ENCODE assay signal across 9 mouse cellular contexts in genomic region chr11:60232441-60233058, GRCm38 (mm10). TPM values are rescaled to one million over a fixed set of nuclear protein-coding genes. Genes with fewer than 3 reads are reported as not detected.
DNase-seq lines count a peak whose midpoint lies in the region; ATAC-seq and TF ChIP-seq lines count a peak whose summit lies in the region.
"Had no signal": no experiment of that assay in that cellular context is flagged by ENCODE, and none has a peak within 500 bp of the region (broad histone marks: within the 10 kb centered on the region; RNA-seq: fewer than 3 reads in every experiment).

No protein-coding gene starts in this region.

- peaks cover 55% of the 10 kb centered on the region for H3K4me1 ChIP-seq in heart, embryonic 13.5 days
- peaks cover 5% of the 10 kb centered on the region; the same call in 1 of the 2 replicates for H3K4me1 ChIP-seq in lung, postnatal 0 days (ENCODE audit: insufficient read depth, low read depth, low read length)

- 72% methylated on average over 14 of the region's 14 CpGs for WGBS in heart, embryonic 13.5 days
- whole genome bisulfite sequencing in lung, postnatal 0 days = 53% methylated on average over 14 of the region's 14 CpGs

- no peak for ATAC-seq in heart, embryonic 13.5 days (ENCODE audit: extremely low read depth, insufficient number of reproducible peaks, low FRiP score, low TSS enrichment)
- no peak for ATAC-seq in lung, postnatal 0 days
- ATAC-seq in inflammation-experienced regulatory T-cells, adult 6 months = peak; percentile 43
- ATAC-seq: liver, embryonic 12.5 days had no signal

- DNase-seq in heart, adult 9 months (ENCODE audit: low spot score in 2 of 2) = no peak
- DNase-seq in lung, postnatal 0 days (ENCODE audit: low spot score) = peak; percentile 60
- DNase-seq in lung, postnatal 10 days = no peak
- peak; percentile 74 for DNase-seq in thymus, postnatal 25 days
- no peak for DNase-seq in adrenal gland, postnatal 36 days
- DNase-seq: kidney, adult 8-10 months had no signal

- peaks cover 34% of the 10 kb centered on the region for H3K36me3 ChIP-seq in heart, embryonic 13.5 days
- H3K36me3 ChIP-seq in lung, postnatal 0 days (ENCODE audit: insufficient read depth, low read length) = 0 out of 2 replicates have a peak, but pooled peaks cover 4% of the 10 kb centered on the region

- no peak overlapping the region for H3K4me3 ChIP-seq in heart, embryonic 13.5 days
- no peak overlapping the region for H3K4me3 ChIP-seq in lung, postnatal 0 days (ENCODE audit: low read depth, low read length)
- H3K4me3 ChIP-seq: liver, embryonic 12.5 days had no signal

- TF ChIP-seq EP300 in lung, postnatal 0 days (IDR thresholded peaks at IDR 0.05) = no peak

- H3K27me3 ChIP-seq in heart, embryonic 13.5 days (replicated peaks) = no peaks in the 10 kb centered on the region
- no peaks in the 10 kb centered on the region for H3K27me3 ChIP-seq in lung, postnatal 0 days (replicated peaks; ENCODE audit: insufficient read depth, low read length)
- H3K27me3 ChIP-seq: liver, embryonic 12.5 days had no signal

- no peaks in the 10 kb centered on the region for H3K9me3 ChIP-seq in heart, embryonic 13.5 days
- H3K9me3 ChIP-seq in lung, postnatal 0 days (ENCODE audit: low read length) = no peaks in the 10 kb centered on the region
- H3K9me3 ChIP-seq: liver, embryonic 12.5 days had no signal

- H3K9ac ChIP-seq in heart, embryonic 13.5 days = peak overlapping the region; percentile 64
- H3K9ac ChIP-seq in lung, postnatal 0 days (replicated peaks; ENCODE audit: low read depth) = 0 out of 2 replicates have a peak overlapping the region, but pooled peaks have one; percentile 12
- H3K9ac ChIP-seq: liver, embryonic 12.5 days had no signal

- no peak overlapping the region; the same call in 1 of the 2 replicates for H3K4me2 ChIP-seq in heart, embryonic 13.5 days
- H3K4me2 ChIP-seq in lung, postnatal 0 days (replicated peaks; ENCODE audit: low read depth, low read length) = no peak overlapping the region
- H3K4me2 ChIP-seq: liver, embryonic 12.5 days had no signal

- TF ChIP-seq CTCF in lung, postnatal 0 days (IDR thresholded peaks at IDR 0.05) = no peak

- peak overlapping the region; percentile 85 for H3K27ac ChIP-seq in heart, embryonic 13.5 days (replicated peaks)
- no peak overlapping the region for H3K27ac ChIP-seq in lung, postnatal 0 days (ENCODE audit: low read length)
- H3K27ac ChIP-seq: liver, embryonic 12.5 days had no signal

RNA-seq across cellular contexts. Expression of gene Srebf1, which starts 10.2 kb away (rescaled TPM):
- 34.4 and 41.8 TPM in 2 replicates for polyA plus RNA-seq in heart, embryonic 13.5 days (2015; fragmentation: Nextera tagmentation; extraction: Ambion mirVana)
- polyA plus RNA-seq in lung, postnatal 0 days (2015; fragmentation: Nextera tagmentation; extraction: Ambion mirVana) = 61.7 and 70.1 TPM in 2 replicates
- polyA plus RNA-seq in inflammation-experienced regulatory T-cells, adult 6 months (2017; shearing (Covaris generic)) = 10 to 100 TPM; 21.7 to 26.7 (median 24.3) TPM
- 100 to 1,000 TPM; 160 to 181 TPM for total RNA-seq in adrenal gland, postnatal 36 days (2021)

Comparison
In these comparisons a context has a peak if more than half of its experiments do, and no peak if none do; other contexts are left out.
1. DNase-seq: peak in lung, postnatal 0 days (single experiment) and thymus, postnatal 25 days (single experiment); none in heart, adult 9 months (0 of 2), lung, postnatal 10 days (single experiment) and adrenal gland, postnatal 36 days (0 of 2).